Mouse (Mus musculus): ENCODE measurements around the gene Haus8. TPM values are rescaled to one million over a fixed set of nuclear protein-coding genes. Genes with fewer than 3 reads are reported as not detected.

Haus8 gene
- total RNA-seq, 2 experiments from 2014 or later: 13.2 TPM

Other genes with a start within 250 kb of the Haus8 start
- 10 to 100 TPM; 26.8 to 35.6 TPM for gene Myo9b, start 220 bp downstream of the Haus8 start, total RNA-seq (2021)
- 100 to 1,000 TPM; 113 TPM for gene Use1, start 93.9 kb upstream of the Haus8 start, total RNA-seq (2021)
- 10 to 100 TPM; 15.3 to 18.5 TPM for gene Ocel1, start 98.4 kb upstream of the Haus8 start, total RNA-seq (2021)
- gene Nr2f6, start 109.0 kb upstream of the Haus8 start, total RNA-seq (2021): 10 to 100 TPM; 43.0 to 44.1 TPM
- 1 to 10 TPM; 3.6 to 4.4 TPM for gene Ushbp1, start 122.9 kb upstream of the Haus8 start, total RNA-seq (2021)
- gene Babam1, start 123.9 kb upstream of the Haus8 start, total RNA-seq (2021): 10 to 100 TPM; 98.0 to 99.3 TPM
- gene Ankle1, start 133.1 kb upstream of the Haus8 start, total RNA-seq (2021): under 1 TPM; 0.31 to 0.47 TPM
- 100 to 1,000 TPM; 235 to 284 TPM for gene Abhd8, start 190.7 kb upstream of the Haus8 start, total RNA-seq (2021)
- 10 to 100 TPM; 49.9 to 54.7 TPM for gene Mrpl34, start 192.0 kb upstream of the Haus8 start, total RNA-seq (2021)
- 10 to 100 TPM; 95.6 to 97.2 TPM for gene Dda1, start 196.3 kb upstream of the Haus8 start, total RNA-seq (2021)
- 10 to 100 TPM; 53.5 to 58.0 TPM for gene Ano8, start 213.0 kb upstream of the Haus8 start, total RNA-seq (2021)
- 10 to 100 TPM; 28.4 to 36.4 TPM for gene Gtpbp3, start 215.2 kb upstream of the Haus8 start, total RNA-seq (2021)
- 1 to 10 TPM; 6.1 to 6.7 TPM for gene Plvap, start 238.8 kb upstream of the Haus8 start, total RNA-seq (2021)